Comparison of ENCODE assay signal across 26 mouse cellular contexts in the genomic region with DNA sequence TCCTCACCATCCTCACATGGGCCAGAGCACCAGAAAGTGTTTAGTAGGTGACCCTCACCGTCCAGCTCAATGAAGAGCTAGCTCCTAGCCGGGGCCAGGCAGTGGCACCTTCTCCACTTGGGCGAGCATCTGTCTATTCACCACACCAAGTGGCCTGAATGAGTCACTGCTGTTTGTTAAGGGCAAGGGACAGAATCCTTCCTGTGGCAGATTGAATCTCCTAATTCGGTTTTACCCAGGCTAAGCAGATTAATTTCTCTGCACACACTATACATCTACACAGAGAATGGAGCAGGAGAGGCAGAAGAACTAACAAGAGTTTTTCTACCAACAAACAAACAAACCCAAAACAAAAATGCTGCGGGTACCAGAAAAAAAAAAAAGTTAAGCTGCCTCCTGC. TPM values are rescaled to one million over a fixed set of nuclear protein-coding genes. Genes with fewer than 3 reads are reported as not detected.
DNase-seq lines count a peak whose midpoint lies in the region; TF ChIP-seq lines count a peak whose summit lies in the region.
"Had no signal": no experiment of that assay in that cellular context is flagged by ENCODE, and none has a peak within 500 bp of the region (broad histone marks: within the 10 kb centered on the region; RNA-seq: fewer than 3 reads in every experiment).

No protein-coding gene starts in this region.

- no peak overlapping the region for H3K4me3 ChIP-seq in gastrocnemius, adult 2 months
- H3K4me3 ChIP-seq: embryonic facial prominence, embryonic 13.5 days; embryonic facial prominence, embryonic 15.5 days; erythroblast, embryonic 14.5 days; forebrain, embryonic 10.5 days; forebrain, embryonic 12.5 days had no signal

- intact Hi-C loops in gastrocnemius, adult 2 months (cut with DNase I) = loop anchor here (2.0 kb wide), 1 partner anchor 14 kb away; no protein-coding TSS in a partner anchor

- no peak for TF ChIP-seq CTCF in gastrocnemius, adult 2 months (IDR thresholded peaks at IDR 0.05)

- peak overlapping the region; percentile 36 for H3K27ac ChIP-seq in gastrocnemius, adult 2 months
- H3K27ac ChIP-seq: embryonic facial prominence, embryonic 13.5 days; embryonic facial prominence, embryonic 15.5 days; forebrain, embryonic 10.5 days; forebrain, embryonic 12.5 days had no signal

- no peak for DNase-seq in gastrocnemius, adult 2 months
- DNase-seq in gastrocnemius, adult 8-10 months (ENCODE audit: low spot score in 2 of 2) = no peak
- DNase-seq in retina, adult 2 months (ENCODE audit: low read depth, low spot score) = peak; percentile 78
- no peak for DNase-seq in retina, embryonic 14.5 days (ENCODE audit: low spot score)
- DNase-seq in retina, postnatal 1 day = peak; percentile 57
- DNase-seq in thymus, adult 18-20 months = no peak
- DNase-seq in spleen, adult 18-20 months = no peak
- DNase-seq: adrenal gland, adult 8-10 months; adrenal gland, postnatal 14 days; adrenal gland, postnatal 36 days; cerebellum, adult 11 months; cerebellum, adult 18-20 months; cerebellum, adult 8-10 months; cerebellum, adult 9-11 months; cerebellum, postnatal 14 days; cerebellum, postnatal 36 days; embryo, embryonic 11 days had no signal

RNA-seq across cellular contexts. Expression of a gene that starts 16.7 kb away (rescaled TPM):
- total RNA-seq in gastrocnemius, adult 2 months (2021) = 10 to 100 TPM; 39.8 to 95.4 TPM
- 10 to 100 TPM; 23.9 to 58.8 (median 34.1) TPM for total RNA-seq in gastrocnemius, adult 8-10 months (2022)
- total RNA-seq: MEL had no signal

RNA-seq across cellular contexts. Expression of a gene that starts 22.0 kb away (rescaled TPM):
- 1 to 10 TPM in 1 of 2 experiments, under 1 TPM in 1; 0.56 to 1.7 TPM for total RNA-seq in gastrocnemius, adult 2 months (2021)
- total RNA-seq in gastrocnemius, adult 8-10 months (2022) = under 1 TPM; 0.27 to 0.99 (median 0.44) TPM
- total RNA-seq: common myeloid progenitor, adult 5-6 weeks; MEL had no signal

RNA-seq across cellular contexts. Expression of a gene that starts 24.0 kb away (rescaled TPM):
- total RNA-seq in gastrocnemius, adult 2 months (2021) = not detected
- not detected for total RNA-seq in gastrocnemius, adult 8-10 months (2022)
- total RNA-seq: adrenal gland, adult 18-20 months; adrenal gland, adult 8-10 months; adrenal gland, postnatal 14 days; adrenal gland, postnatal 36 days; common myeloid progenitor, adult 5-6 weeks; MEL had no signal

RNA-seq across cellular contexts. Expression of a gene that starts 29.8 kb away (rescaled TPM):
- 10 to 100 TPM; 21.7 to 24.7 TPM for total RNA-seq in gastrocnemius, adult 2 months (2021)
- 10 to 100 TPM; 25.3 to 27.8 (median 26.6) TPM for total RNA-seq in gastrocnemius, adult 8-10 months (2022)

RNA-seq across cellular contexts. Expression of a gene that starts 33.8 kb away (rescaled TPM):
- total RNA-seq in gastrocnemius, adult 2 months (2021) = 1 to 10 TPM; 7.6 to 9.4 TPM
- total RNA-seq in gastrocnemius, adult 8-10 months (2022) = 10 to 100 TPM in 2 of 4 experiments, 1 to 10 TPM in 1, not detected in 1; 3.8 to 12.1 (median 11.8) TPM
- total RNA-seq: ES-E14 had no signal

Comparison
In these comparisons a context has a peak if more than half of its experiments do, and no peak if none do; other contexts are left out.
1. DNase-seq: peak in retina, adult 2 months (single experiment) and retina, postnatal 1 day (single experiment); none in gastrocnemius, adult 2 months (single experiment), gastrocnemius, adult 8-10 months (0 of 2), retina, embryonic 14.5 days (single experiment), thymus, adult 18-20 months (0 of 2) and spleen, adult 18-20 months (0 of 2).